Mouse (Mus musculus) G1E (cell line): ENCODE results near the gene Nrap.

ENCODE experiments used
- CTCF ChIP-seq: IDR thresholded peaks from 2 replicates; pipeline ENCODE4 v1.5.1; 2012; ENCODE audit warnings: low read depth, low read length, inconsistent platforms, mixed read lengths
- GATA1 ChIP-seq: IDR thresholded peaks from 2 replicates; pipeline ENCODE4 v1.6.1; 2012; ENCODE audit warnings: borderline replicate concordance, low read length, inconsistent platforms, mixed read lengths
- GATA2 ChIP-seq: IDR thresholded peaks from 2 replicates; pipeline ENCODE4 v1.6.1; 2012; ENCODE audit warnings: low read depth, low read length, inconsistent platforms, borderline replicate concordance
- POLR2AphosphoS5 ChIP-seq: IDR thresholded peaks from 2 replicates; pipeline ENCODE4 v1.6.1; 2012; ENCODE audit warnings: low read depth, low read length, inconsistent platforms; ENCODE audit not compliant: insufficient replicate concordance
- TAL1 ChIP-seq: conservative IDR thresholded peaks from 2 replicates; pipeline ENCODE4 v1.6.1; 2012; ENCODE audit warnings: low read depth, low read length, inconsistent platforms, mixed read lengths

GRCm38 (mm10) chr19:56396669-56397621, 7.1 kb upstream of the Nrap start, which contains the start of gene Casp7:
- TF ChIP-seq CTCF (no peak), TAL1 (no peak), GATA1 (no peak), GATA2 (no peak), POLR2AphosphoS5 (no peak)
